Mouse (Mus musculus): Measurements from ENCODE around the gene Gm3033. TPM values are rescaled to one million over a fixed set of nuclear protein-coding genes. Genes with fewer than 3 reads are reported as not detected.
"Not testable (repeated sequence)": the region's sequence is repeated elsewhere in the genome, so short reads cannot be mapped to it uniquely, and the experiment has no call there.

The Gm3033 gene
- total RNA-seq (2021), result under 1 TPM in 1 of 2 experiments, not detected in 1; 0.51 TPM
- long read RNA-seq, experiment 1, result 0 reads
- long read RNA-seq, experiment 2, result 0 reads

GRCm38 (mm10) chr14:3845945-3846344 lies at the start of gene Gm3033:
Gm3033 (plus strand) TSS chr14:3846245.
- intact Hi-C loops (cut with DNase I); DNase-seq (ENCODE audit: low spot score in 2 of 2): not testable (repeated sequence)

DNA sequence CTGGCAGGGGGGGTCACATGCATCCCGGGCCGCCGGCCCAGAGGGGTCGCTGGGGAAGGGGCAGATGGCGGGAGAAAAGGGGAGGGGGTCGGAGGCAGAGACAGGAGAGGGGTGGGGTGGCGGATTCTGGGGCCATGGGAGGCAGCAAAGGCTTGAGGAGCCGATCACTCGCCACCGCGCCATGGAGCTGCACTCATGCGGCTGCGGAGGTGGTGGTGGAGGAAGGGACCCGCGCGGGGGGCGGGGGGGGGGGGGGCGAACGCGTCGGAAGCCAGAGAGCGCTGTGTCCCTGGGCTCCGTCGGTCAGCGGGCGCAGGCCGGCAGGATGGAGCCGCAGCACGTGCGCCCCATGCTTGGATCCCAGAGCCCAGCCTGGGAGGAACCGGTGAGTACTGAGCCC lies 36.3 kb upstream of the Gm3033 start, which contains the start of gene Gm3002:
Gene Gm3002, plus strand, starts transcription at position 301 of the 400 bp plus-strand sequence.
- intact Hi-C loops (cut with DNase I); DNase-seq (ENCODE audit: low spot score in 2 of 2): not testable (repeated sequence)

DNA sequence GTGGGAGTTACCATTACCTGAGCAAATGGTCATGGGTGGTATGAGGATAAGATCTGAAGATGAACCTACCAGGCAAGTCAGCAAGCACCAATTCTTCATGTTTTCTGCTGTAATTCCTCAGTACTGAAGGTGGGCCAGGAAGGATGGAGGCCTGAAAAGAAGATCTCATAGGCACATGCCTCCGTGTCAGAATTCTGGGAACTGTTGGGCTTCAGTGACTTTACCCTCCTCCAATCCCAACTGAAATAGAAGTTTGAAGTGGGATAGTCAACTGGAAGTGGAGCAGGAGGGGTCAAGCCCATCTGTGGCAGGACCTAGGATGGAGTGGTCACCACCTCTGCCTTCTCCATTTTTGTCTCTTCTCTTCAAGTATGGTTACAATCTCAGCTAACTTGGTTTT lies 37.8 kb downstream of the Gm3033 start, which contains the start of gene Gm2916:
Gene Gm2916, plus strand, starts transcription at position 301 of the 400 bp plus-strand sequence.
- intact Hi-C loops (cut with DNase I); DNase-seq (ENCODE audit: low spot score in 2 of 2): not testable (repeated sequence)

Other genes starting within 250 kb of the Gm3033 start
- gene Gm3012, start 211.7 kb upstream of the Gm3033 start, total RNA-seq (2021), result not detected
- gene Gm3020, start 194.2 kb upstream of the Gm3033 start, total RNA-seq (2021), result 1 to 10 TPM; 2.9 to 3.6 TPM
- gene Gm3043, start 157.5 kb upstream of the Gm3033 start, total RNA-seq (2021), result not detected
- 1 to 10 TPM in 1 of 2 experiments, under 1 TPM in 1; 0.48 to 1.5 TPM for gene Gm3002, start 36.2 kb upstream of the Gm3033 start, total RNA-seq (2021)
- gene Gm2916, start 37.9 kb downstream of the Gm3033 start, total RNA-seq (2021), result not detected
- not detected for gene Gm3029, start 85.5 kb downstream of the Gm3033 start, total RNA-seq (2021)
- under 1 TPM in 1 of 2 experiments, not detected in 1; 0.42 TPM for gene Gm3095, start 117.3 kb downstream of the Gm3033 start, total RNA-seq (2021)
- gene Gm3099, start 152.1 kb downstream of the Gm3033 start, total RNA-seq (2021), result not detected
- gene Gm5796, start 177.7 kb downstream of the Gm3033 start, total RNA-seq (2021), result 1 to 10 TPM; 2.7 to 5.5 TPM
- gene Gm3115, start 237.9 kb downstream of the Gm3033 start, total RNA-seq (2021), result under 1 TPM in 1 of 2 experiments, not detected in 1; 0.31 TPM